Comparison of ENCODE assay signal across 10 mouse cellular contexts in genomic region chr16:32114406-32114805, GRCm38 (mm10). TPM values are rescaled to one million over a fixed set of nuclear protein-coding genes. Genes with fewer than 3 reads are reported as not detected.
DNase-seq lines count a peak whose midpoint lies in the region; ATAC-seq and TF ChIP-seq lines count a peak whose summit lies in the region.
"Had no signal": no experiment of that assay in that cellular context is flagged by ENCODE, and none has a peak within 500 bp of the region (broad histone marks: within the 10 kb centered on the region; RNA-seq: fewer than 3 reads in every experiment).

No protein-coding gene starts in this region.

- H3K4me3 ChIP-seq in heart, embryonic 15.5 days: no peak overlapping the region
- no peak overlapping the region for H3K4me3 ChIP-seq in lung, postnatal 0 days (ENCODE audit: low read depth, low read length)
- no peak overlapping the region for H3K4me3 ChIP-seq in bone marrow, adult 2 months (replicated peaks; ENCODE audit: control insufficient read depth, low read depth, low read length)
- no peak overlapping the region; the same call in 1 of the 2 replicates for H3K4me3 ChIP-seq in liver, embryonic 16.5 days (ENCODE audit: low read depth, low read length)
- no peak overlapping the region for H3K4me3 ChIP-seq in kidney, embryonic 14.5 days (ENCODE audit: low read length)
- H3K4me3 ChIP-seq: hindbrain, embryonic 15.5 days had no signal

- H3K36me3 ChIP-seq in heart, embryonic 15.5 days: no peaks in the 10 kb centered on the region
- no peaks in the 10 kb centered on the region for H3K36me3 ChIP-seq in lung, postnatal 0 days (ENCODE audit: insufficient read depth, low read length)
- H3K36me3 ChIP-seq in liver, embryonic 16.5 days (ENCODE audit: control insufficient read depth, insufficient read depth): no peaks in the 10 kb centered on the region
- H3K36me3 ChIP-seq in kidney, embryonic 14.5 days (ENCODE audit: control insufficient read depth, insufficient read depth, low read length): no peaks in the 10 kb centered on the region

- peaks cover 12% of the 10 kb centered on the region for H3K4me1 ChIP-seq in heart, embryonic 15.5 days (replicated peaks)
- peaks cover 11% of the 10 kb centered on the region; the same call in 1 of the 2 replicates for H3K4me1 ChIP-seq in lung, postnatal 0 days (ENCODE audit: insufficient read depth, low read depth, low read length)
- H3K4me1 ChIP-seq in bone marrow, adult 2 months (ENCODE audit: control insufficient read depth, insufficient read depth, low read length): peaks cover 13% of the 10 kb centered on the region; the same call in 1 of the 2 replicates
- H3K4me1 ChIP-seq in liver, embryonic 16.5 days (ENCODE audit: control insufficient read depth, low read depth, low read length): peaks cover 12% of the 10 kb centered on the region; the same call in 1 of the 2 replicates
- no peaks in the 10 kb centered on the region for H3K4me1 ChIP-seq in kidney, embryonic 14.5 days (ENCODE audit: control insufficient read depth, insufficient read depth, low read length)
- H3K4me1 ChIP-seq: hindbrain, embryonic 15.5 days had no signal

- 0 out of 2 replicates have a peak overlapping the region, but pooled peaks have one; percentile 2 for H3K27ac ChIP-seq in heart, embryonic 15.5 days
- peak overlapping the region; percentile 40; the same call in 1 of the 2 replicates for H3K27ac ChIP-seq in lung, postnatal 0 days (ENCODE audit: low read length)
- H3K27ac ChIP-seq in bone marrow, adult 2 months (ENCODE audit: control insufficient read depth, insufficient read depth, low read depth, low read length, poor library complexity): peak overlapping the region; percentile 64
- peak overlapping the region; percentile 68; the same call in 1 of the 2 replicates for H3K27ac ChIP-seq in liver, embryonic 16.5 days (ENCODE audit: low read length)
- H3K27ac ChIP-seq in kidney, embryonic 14.5 days (ENCODE audit: low read depth, low read length): no peak overlapping the region
- H3K27ac ChIP-seq: hindbrain, embryonic 15.5 days had no signal

- H3K4me2 ChIP-seq in heart, embryonic 15.5 days: no peak overlapping the region
- no peak overlapping the region for H3K4me2 ChIP-seq in lung, postnatal 0 days (replicated peaks; ENCODE audit: low read depth, low read length)
- H3K4me2 ChIP-seq in liver, embryonic 16.5 days (ENCODE audit: low read depth, low read length): peak overlapping the region; percentile 53; the same call in 1 of the 2 replicates
- H3K4me2 ChIP-seq in kidney, embryonic 14.5 days (replicated peaks; ENCODE audit: low read depth, low read length): no peak overlapping the region

- H3K9ac ChIP-seq in heart, embryonic 15.5 days: no peak overlapping the region
- no peak overlapping the region for H3K9ac ChIP-seq in lung, postnatal 0 days (replicated peaks; ENCODE audit: low read depth)
- H3K9ac ChIP-seq in liver, embryonic 16.5 days (ENCODE audit: low read depth, low read length): no peak overlapping the region
- no peak overlapping the region for H3K9ac ChIP-seq in kidney, embryonic 14.5 days (ENCODE audit: low read depth, low read length)
- H3K9ac ChIP-seq: hindbrain, embryonic 15.5 days had no signal

- no peak for TF ChIP-seq POLR2A in bone marrow, adult 2 months (IDR thresholded peaks at IDR 0.05; ENCODE audit: borderline replicate concordance, control insufficient read depth, low read depth, low read length)

- no peak for TF ChIP-seq EP300 in lung, postnatal 0 days (IDR thresholded peaks at IDR 0.05)

- TF ChIP-seq CTCF in lung, postnatal 0 days (IDR thresholded peaks at IDR 0.05): no peak
- TF ChIP-seq CTCF in bone marrow, adult 2 months (IDR thresholded peaks at IDR 0.05; ENCODE audit: control insufficient read depth, insufficient read depth, low read length): no peak

- no peak for DNase-seq in heart, adult 8-10 months (ENCODE audit: low spot score)
- no peak for DNase-seq in lung, postnatal 0 days (ENCODE audit: low spot score)
- no peak for DNase-seq in lung, adult 18-20 months
- no peak for DNase-seq in c-Kit-positive CD71-positive TER-119-positive erythroid progenitor cells, embryonic 14.5 days (ENCODE audit: low spot score)

- 81% methylated on average over 10 of the region's 10 CpGs for WGBS in heart, embryonic 15.5 days
- WGBS in lung, postnatal 0 days: 79% methylated on average over 10 of the region's 10 CpGs
- WGBS in bone marrow, adult 2 months: 79% methylated on average over 10 of the region's 10 CpGs
- WGBS in liver, embryonic 16.5 days (ENCODE audit: insufficient replicate concordance): 80% methylated on average over 10 of the region's 10 CpGs
- 85% methylated on average over 10 of the region's 10 CpGs for WGBS in kidney, embryonic 14.5 days

- no peaks in the 10 kb centered on the region for H3K27me3 ChIP-seq in heart, embryonic 15.5 days
- H3K27me3 ChIP-seq in lung, postnatal 0 days (replicated peaks; ENCODE audit: insufficient read depth, low read length): no peaks in the 10 kb centered on the region
- no peaks in the 10 kb centered on the region for H3K27me3 ChIP-seq in liver, embryonic 16.5 days (ENCODE audit: control insufficient read depth, insufficient read depth, low read depth, low read length)
- H3K27me3 ChIP-seq in kidney, embryonic 14.5 days (ENCODE audit: control insufficient read depth, insufficient read depth, low read length): no peaks in the 10 kb centered on the region
- H3K27me3 ChIP-seq: hindbrain, embryonic 15.5 days; Patski had no signal

- H3K9me3 ChIP-seq in heart, embryonic 15.5 days (replicated peaks): no peaks in the 10 kb centered on the region
- H3K9me3 ChIP-seq in lung, postnatal 0 days (ENCODE audit: low read length): no peaks in the 10 kb centered on the region
- H3K9me3 ChIP-seq in liver, embryonic 16.5 days (replicated peaks; ENCODE audit: control insufficient read depth, low read length): no peaks in the 10 kb centered on the region
- no peaks in the 10 kb centered on the region for H3K9me3 ChIP-seq in kidney, embryonic 14.5 days (ENCODE audit: control insufficient read depth, low read length)
- H3K9me3 ChIP-seq: hindbrain, embryonic 15.5 days had no signal

- no peak for ATAC-seq in heart, embryonic 15.5 days (replicated peaks; ENCODE audit: insufficient number of reproducible peaks, insufficient read depth, low FRiP score, low read depth)
- ATAC-seq in lung, postnatal 0 days: no peak
- no peak for ATAC-seq in liver, embryonic 16.5 days (ENCODE audit: low read depth)
- no peak for ATAC-seq in kidney, embryonic 14.5 days (ENCODE audit: low FRiP score, low TSS enrichment)
- ATAC-seq: Patski had no signal

RNA-seq across cellular contexts. Expression of gene Cep19, which starts 14.8 kb away (rescaled TPM):
- 19.1 and 19.2 TPM in 2 replicates for polyA plus RNA-seq in heart, embryonic 15.5 days (2015; fragmentation: Nextera tagmentation; extraction: Ambion mirVana)
- 10 to 100 TPM in 3 of 4 experiments, 1 to 10 TPM in 1; 9.1 to 12.9 (median 12.4) TPM for total RNA-seq in heart, adult 8-10 months (2022)
- polyA plus RNA-seq in lung, postnatal 0 days (2015; fragmentation: Nextera tagmentation; extraction: Ambion mirVana): 17.3 and 21.6 TPM in 2 replicates
- polyA plus RNA-seq in bone marrow, adult 2 months (2011; ENCODE audit: insufficient read depth, insufficient read length, low replicate concordance, missing spikeins): 4.5 and 11.3 TPM in 2 replicates
- polyA plus RNA-seq in liver, embryonic 16.5 days (2015; fragmentation: Nextera tagmentation; extraction: Ambion mirVana): 5.6 and 5.8 TPM in 2 replicates
- polyA plus RNA-seq in kidney, embryonic 14.5 days (2014; fragmentation: Nextera tagmentation; extraction: Ambion mirVana): 39.7 and 43.8 TPM in 2 replicates

RNA-seq across cellular contexts. Expression of gene Pigx, which starts 14.9 kb away (rescaled TPM):
- polyA plus RNA-seq in heart, embryonic 15.5 days (2015; fragmentation: Nextera tagmentation; extraction: Ambion mirVana): 60.1 and 64.3 TPM in 2 replicates
- 10 to 100 TPM; 17.3 to 20.2 (median 20.0) TPM for total RNA-seq in heart, adult 8-10 months (2022)
- 57.7 and 61.4 TPM in 2 replicates for polyA plus RNA-seq in lung, postnatal 0 days (2015; fragmentation: Nextera tagmentation; extraction: Ambion mirVana)
- polyA plus RNA-seq in bone marrow, adult 2 months (2011; ENCODE audit: insufficient read depth, insufficient read length, low replicate concordance, missing spikeins): 11.1 and 35.7 TPM in 2 replicates
- polyA plus RNA-seq in liver, embryonic 16.5 days (2015; fragmentation: Nextera tagmentation; extraction: Ambion mirVana): 33.7 and 36.0 TPM in 2 replicates
- polyA plus RNA-seq in kidney, embryonic 14.5 days (2014; fragmentation: Nextera tagmentation; extraction: Ambion mirVana): 147 and 155 TPM in 2 replicates

RNA-seq across cellular contexts. Expression of gene Pak2, which starts 35.3 kb away (rescaled TPM):
- 21.8 and 23.8 TPM in 2 replicates for polyA plus RNA-seq in heart, embryonic 15.5 days (2015; fragmentation: Nextera tagmentation; extraction: Ambion mirVana)
- total RNA-seq in heart, adult 8-10 months (2022): 10 to 100 TPM; 22.8 to 27.3 (median 25.2) TPM
- 25.8 and 30.6 TPM in 2 replicates for polyA plus RNA-seq in lung, postnatal 0 days (2015; fragmentation: Nextera tagmentation; extraction: Ambion mirVana)
- 12.7 and 25.2 TPM in 2 replicates for polyA plus RNA-seq in bone marrow, adult 2 months (2011; ENCODE audit: insufficient read depth, insufficient read length, low replicate concordance, missing spikeins)
- polyA plus RNA-seq in liver, embryonic 16.5 days (2015; fragmentation: Nextera tagmentation; extraction: Ambion mirVana): 9.7 and 10.6 TPM in 2 replicates
- polyA plus RNA-seq in kidney, embryonic 14.5 days (2014; fragmentation: Nextera tagmentation; extraction: Ambion mirVana): 30.3 and 42.0 TPM in 2 replicates

RNA-seq across cellular contexts. Expression of gene Nrros, which starts 51.0 kb away (rescaled TPM):
- 7.6 and 18.4 TPM in 2 replicates for polyA plus RNA-seq in heart, embryonic 15.5 days (2015; fragmentation: Nextera tagmentation; extraction: Ambion mirVana)
- 1 to 10 TPM; 3.5 to 4.6 (median 3.5) TPM for total RNA-seq in heart, adult 8-10 months (2022)
- 31.5 and 43.5 TPM in 2 replicates for polyA plus RNA-seq in lung, postnatal 0 days (2015; fragmentation: Nextera tagmentation; extraction: Ambion mirVana)
- 22.6 and 50.5 TPM in 2 replicates for polyA plus RNA-seq in bone marrow, adult 2 months (2011; ENCODE audit: insufficient read depth, insufficient read length, low replicate concordance, missing spikeins)
- 22.8 and 23.3 TPM in 2 replicates for polyA plus RNA-seq in liver, embryonic 16.5 days (2015; fragmentation: Nextera tagmentation; extraction: Ambion mirVana)
- polyA plus RNA-seq in kidney, embryonic 14.5 days (2014; fragmentation: Nextera tagmentation; extraction: Ambion mirVana): 14.4 and 18.7 TPM in 2 replicates
- polyA plus RNA-seq: Patski had no signal
